Mouse (Mus musculus) megakaryocyte, embryonic 14.5 days (primary cell): Measurements from ENCODE around the gene Msmb. TPM values are rescaled to one million over a fixed set of nuclear protein-coding genes. Genes with fewer than 3 reads are reported as not detected.

Experiments used
- H3K27me3 ChIP-seq: replicated peaks from 2 replicates; pipeline ENCODE3; 2012; ENCODE audit warnings: inconsistent platforms
- H3K36me3 ChIP-seq: replicated peaks from 2 replicates; pipeline ENCODE3; 2012; ENCODE audit warnings: low read length, inconsistent platforms, mixed read lengths
- H3K4me1 ChIP-seq: 2 replicates; pipeline ENCODE4 v1.6.1; 2012; ENCODE audit warnings: inconsistent platforms
- H3K4me3 ChIP-seq: replicated peaks from 2 replicates; pipeline ENCODE3; 2012; ENCODE audit warnings: moderate library complexity, mild to moderate bottlenecking, inconsistent platforms
- H3K9me3 ChIP-seq: 2 replicates; pipeline ENCODE4 v1.6.1; 2012; ENCODE audit warnings: inconsistent platforms
- FLI1 ChIP-seq: IDR thresholded peaks from 2 replicates; pipeline ENCODE4 v1.6.1; 2012; ENCODE audit warnings: low read length, inconsistent platforms, mixed read lengths
- GATA1 ChIP-seq: IDR thresholded peaks from 3 replicates; pipeline ENCODE4 v1.6.1; 2012; ENCODE audit warnings: mixed read lengths, low read length, inconsistent platforms, borderline replicate concordance
- polyA plus RNA-seq: library from polyadenylated mRNA; stranded (reverse); fragments of >175 nt; gene quantifications from 2 replicates; pipeline ENCODE4 v1.2.3, GENCODE M21; 2012; ENCODE audit warnings: low replicate concordance; ENCODE audit not compliant: insufficient read depth

Msmb gene
- polyA plus RNA-seq, 1 experiment = not detected

GRCm38 (mm10) chr14:32201354-32201753 is 59.5 kb downstream of the Msmb start:
- Histone ChIP-seq H3K4me1 (peaks cover 47% of the 10 kb centered on the region), H3K9me3 (0 out of 2 replicates have a peak, but pooled peaks cover 4% of the 10 kb centered on the region), H3K36me3 (peaks cover 37% of the 10 kb centered on the region), H3K4me3 (peak overlapping the region; percentile 93), H3K27me3 (no peaks in the 10 kb centered on the region)
- no peak for TF ChIP-seq GATA1
- no peak for TF ChIP-seq FLI1

- peak within 1 kb of the TSS; percentile 98 for H3K4me3 ChIP-seq
- no peaks in the 10 kb centered on the region for H3K27me3 ChIP-seq
- TF ChIP-seq GATA1 (no peak), FLI1 (peak; percentile 40; the same call in 1 of the 2 replicates)
- 0 out of 2 replicates have a peak, but pooled peaks cover 4% of the 10 kb centered on the region for H3K9me3 ChIP-seq
- H3K4me1 ChIP-seq = peaks cover 44% of the 10 kb centered on the region
- H3K36me3 ChIP-seq = peaks cover 32% of the 10 kb centered on the region
These were observed 60.1 kb downstream of the Msmb start, which contains the start of the genes Timm23 and Parg for GRCm38 (mm10) chr14:32201791-32202451. TSS of gene Timm23 (minus strand) at chr14:32201898. TSS of gene Parg (plus strand) at chr14:32201949.

Other genes starting within 250 kb of the Msmb start
- gene Galnt15, start 113.0 kb upstream of the Msmb start, polyA plus RNA-seq = not detected in 2 replicates
- gene Oxnad1, start 56.6 kb upstream of the Msmb start, polyA plus RNA-seq = 17.6 TPM in 1 of 2 replicates, not detected in the other
- gene Dph3, start 56.3 kb upstream of the Msmb start, polyA plus RNA-seq = 27.8 TPM in 1 of 2 replicates, not detected in the other
- gene Ncoa4, start 17.8 kb downstream of the Msmb start, polyA plus RNA-seq = 2.9 and 6.8 TPM in 2 replicates
- 55.0 and 266 TPM in 2 replicates for gene Timm23, start 59.9 kb downstream of the Msmb start, polyA plus RNA-seq
- gene Parg, start 59.9 kb downstream of the Msmb start, polyA plus RNA-seq = 1.1 and 4.6 TPM in 2 replicates
- gene Ogdhl, start 180.0 kb downstream of the Msmb start, polyA plus RNA-seq = not detected in 2 replicates
- gene 1700024G13Rik, start 246.4 kb downstream of the Msmb start, polyA plus RNA-seq = not detected in 2 replicates